Mouse (Mus musculus): ENCODE measurements around the gene Mcoln2.
A peak's percentile ranks its signal among the peaks of the same experiment; 100 is the strongest.

Mcoln2 gene

DNA sequence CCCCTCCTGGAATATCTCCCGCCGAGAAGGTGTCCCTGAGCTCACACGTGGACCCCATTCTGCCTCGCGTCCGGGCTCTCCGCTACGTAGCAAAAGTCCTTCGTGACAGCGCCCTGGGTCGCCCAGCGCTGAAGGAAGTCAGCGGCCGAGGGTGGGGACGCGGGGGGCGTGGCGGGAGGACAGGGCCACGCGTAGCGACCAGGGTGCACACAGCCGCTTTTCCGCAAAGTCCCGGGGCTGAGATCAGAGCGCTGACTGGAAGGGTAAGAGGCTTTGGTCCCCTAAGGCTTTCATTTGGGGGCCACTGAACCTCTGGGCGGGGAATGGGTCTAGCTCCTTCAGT, 396 bp downstream of the Mcoln2 start:
- DNase-seq: peak; percentile 38

DNA sequence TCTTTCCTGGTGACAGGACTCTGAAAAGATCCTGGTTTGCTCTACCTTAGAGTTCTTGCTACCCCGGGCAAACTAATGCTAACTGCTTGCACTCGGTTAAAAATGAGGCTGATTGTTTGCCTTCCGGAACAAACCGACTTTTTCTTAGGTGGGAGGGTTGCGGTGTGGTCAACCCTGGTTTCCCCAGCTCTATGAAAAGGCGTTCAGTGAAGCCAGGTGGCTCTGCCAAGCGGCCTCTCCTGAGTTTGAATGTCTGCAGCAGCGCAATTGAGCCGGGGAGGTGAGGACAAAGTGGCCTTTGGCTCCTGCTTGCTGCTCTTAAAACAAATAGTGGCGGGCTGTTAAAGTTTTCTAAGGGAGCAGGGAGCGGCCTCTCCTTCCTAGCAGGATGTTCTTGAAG, 927 bp downstream of the Mcoln2 start:
- peak; percentile 35 for DNase-seq

DNA sequence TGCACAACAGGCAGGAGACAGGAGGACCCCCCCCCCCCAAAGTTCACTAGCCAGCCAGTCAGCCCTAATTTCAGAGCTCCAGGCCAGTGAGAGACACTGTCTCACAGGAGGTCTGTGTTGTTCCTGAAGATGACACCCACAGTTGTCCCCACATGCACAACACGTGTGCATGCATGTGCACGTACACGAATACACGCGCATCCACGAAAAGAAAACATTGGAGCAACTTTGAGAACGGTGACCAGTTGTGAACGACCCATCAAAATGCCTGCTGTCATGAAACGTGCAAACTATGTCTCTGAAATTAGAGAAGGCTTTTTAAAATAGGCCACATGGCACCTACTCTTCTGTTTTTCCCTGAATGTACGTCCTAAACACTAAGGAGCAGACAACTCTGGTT, 1.7 kb downstream of the Mcoln2 start:
- no peak for DNase-seq

DNA sequence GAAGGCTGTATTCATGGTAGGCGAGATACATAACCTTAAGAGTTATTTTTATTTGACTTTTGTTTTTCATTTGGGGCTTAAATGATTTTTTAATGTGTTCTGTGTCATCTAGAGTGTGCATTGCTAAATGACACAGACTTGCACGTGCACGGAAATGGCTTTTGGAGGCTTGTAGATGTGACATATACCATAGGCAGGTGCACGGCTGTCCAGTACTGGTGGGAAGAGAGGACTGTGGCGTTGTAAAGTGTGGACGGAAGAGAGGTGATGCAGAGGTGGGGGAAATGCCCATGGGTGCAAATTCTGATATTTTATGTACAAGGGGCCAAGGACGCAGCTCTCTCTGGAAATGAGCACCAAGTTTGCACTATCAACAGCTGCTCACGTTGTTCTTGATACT, 2.1 kb downstream of the Mcoln2 start:
- DNase-seq: no peak

DNA sequence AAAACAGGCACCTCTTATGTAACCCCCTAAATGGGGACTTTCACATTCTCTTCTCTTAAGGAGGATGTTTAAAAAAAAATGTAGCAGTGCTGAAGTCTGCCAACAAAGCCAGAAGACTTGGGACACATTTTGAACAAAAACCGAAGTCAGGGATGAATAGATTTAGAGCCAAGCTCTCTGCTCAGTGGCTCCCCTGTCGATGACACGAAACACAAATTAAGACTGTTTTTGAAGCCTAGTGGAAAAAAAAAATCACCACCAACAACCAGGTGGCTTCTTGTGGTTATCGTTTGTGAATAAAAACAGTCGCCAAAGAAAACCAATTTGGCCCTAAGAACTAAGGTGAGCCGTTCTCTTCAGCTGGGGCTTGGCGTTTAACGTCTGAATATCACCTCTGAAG, 2.7 kb downstream of the Mcoln2 start:
- no peak for DNase-seq

DNA sequence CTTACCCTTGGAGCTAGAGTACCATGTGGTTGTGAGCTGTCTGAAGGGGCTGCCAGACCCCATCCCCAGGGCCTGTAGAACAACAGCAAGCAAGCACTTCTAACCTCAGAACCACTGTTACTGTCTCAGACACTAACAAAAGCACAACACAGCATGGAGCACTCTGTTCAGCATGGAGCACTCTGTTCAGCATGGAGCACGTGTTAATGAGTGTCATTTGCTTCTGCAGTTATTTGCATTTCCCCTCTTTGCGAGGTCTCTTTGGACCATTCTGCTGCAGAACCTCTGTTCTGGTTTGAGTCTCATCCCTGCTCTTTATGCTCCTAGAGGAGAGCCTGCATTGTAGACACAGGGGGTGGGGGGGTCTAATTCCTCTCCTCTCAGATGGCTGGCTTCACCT, 3.3 kb downstream of the Mcoln2 start:
- DNase-seq: no peak

DNA sequence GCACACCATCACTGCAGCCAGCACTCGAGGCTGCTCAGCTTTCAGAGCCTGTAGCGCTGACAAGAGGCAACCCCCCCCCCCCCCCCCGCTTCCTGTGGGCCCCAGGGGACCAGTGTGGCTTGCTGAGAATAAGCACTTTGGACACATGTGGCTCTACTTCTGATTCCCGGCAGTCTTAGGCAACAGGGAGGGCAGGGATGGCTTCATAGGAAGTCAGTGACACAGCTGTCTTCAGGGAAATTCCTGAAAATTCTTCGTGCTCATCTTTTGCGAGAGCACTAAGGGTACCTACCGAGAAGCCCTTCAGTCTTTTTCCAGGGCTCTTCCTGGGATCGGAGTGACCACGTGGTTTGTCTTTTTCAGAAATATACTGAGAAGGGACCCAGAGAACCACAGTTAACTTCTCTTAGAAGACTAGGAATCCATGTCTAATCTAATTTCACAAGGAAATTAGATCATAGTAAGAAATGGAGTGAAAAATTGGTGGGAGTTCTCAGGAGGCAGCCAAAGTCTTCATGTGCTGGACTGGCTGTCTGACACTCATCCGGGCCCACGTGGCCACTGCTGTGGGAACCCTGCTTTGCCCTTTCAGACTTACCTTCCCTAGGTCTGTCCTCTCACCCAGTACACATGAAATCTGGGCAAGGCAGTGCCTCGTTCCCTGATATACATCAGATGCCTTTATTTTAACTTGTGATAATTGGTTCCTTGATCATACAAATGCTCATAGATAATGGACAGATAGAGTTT, 4.4 kb downstream of the Mcoln2 start:
- DNase-seq: no peak

DNA sequence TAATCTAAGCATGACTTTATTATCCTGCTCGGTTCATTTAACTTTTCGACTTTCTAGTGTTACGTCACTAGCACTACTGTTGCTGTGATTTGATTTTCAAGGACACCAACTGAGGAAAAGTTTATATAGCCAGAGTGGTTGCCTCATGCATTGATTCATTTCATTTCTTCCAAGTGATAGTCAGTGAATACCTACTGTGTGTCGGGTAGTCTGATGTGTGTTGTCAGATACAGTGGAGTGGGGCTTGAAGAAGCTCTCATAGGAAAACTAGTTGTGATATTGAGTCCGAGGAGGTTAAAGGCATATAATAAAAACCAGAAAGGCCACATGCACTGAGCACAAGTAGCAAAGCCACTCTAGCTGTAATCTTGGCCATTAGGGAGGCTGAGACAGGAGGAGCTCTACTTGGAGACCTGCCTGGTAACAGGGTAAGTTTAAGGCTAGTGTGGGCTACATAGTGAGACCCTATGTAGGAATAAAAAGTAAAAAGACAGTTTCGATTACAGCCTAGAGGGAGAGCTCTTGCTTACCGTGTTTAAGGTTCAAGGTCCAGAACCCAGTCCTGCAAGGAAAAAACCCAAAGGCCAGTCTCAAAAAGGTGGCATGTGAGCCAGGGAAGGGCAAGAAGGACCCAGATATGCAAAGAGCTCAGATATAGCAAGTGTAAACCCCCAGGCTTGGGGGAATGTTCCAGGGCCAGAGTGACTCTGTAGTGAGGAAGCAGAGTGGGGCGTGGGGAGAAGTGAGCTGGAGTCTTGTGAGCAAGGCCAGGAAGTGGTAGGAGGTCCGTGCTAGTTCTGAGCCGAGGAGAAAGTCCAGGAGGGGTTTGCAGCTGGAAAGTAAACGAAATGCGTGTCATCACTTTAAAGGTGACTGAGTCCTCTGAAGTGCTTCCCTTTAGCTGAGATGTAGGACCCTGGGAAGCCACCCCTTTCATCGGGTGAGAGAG, 6.3 kb downstream of the Mcoln2 start:
- no peak for DNase-seq

DNA sequence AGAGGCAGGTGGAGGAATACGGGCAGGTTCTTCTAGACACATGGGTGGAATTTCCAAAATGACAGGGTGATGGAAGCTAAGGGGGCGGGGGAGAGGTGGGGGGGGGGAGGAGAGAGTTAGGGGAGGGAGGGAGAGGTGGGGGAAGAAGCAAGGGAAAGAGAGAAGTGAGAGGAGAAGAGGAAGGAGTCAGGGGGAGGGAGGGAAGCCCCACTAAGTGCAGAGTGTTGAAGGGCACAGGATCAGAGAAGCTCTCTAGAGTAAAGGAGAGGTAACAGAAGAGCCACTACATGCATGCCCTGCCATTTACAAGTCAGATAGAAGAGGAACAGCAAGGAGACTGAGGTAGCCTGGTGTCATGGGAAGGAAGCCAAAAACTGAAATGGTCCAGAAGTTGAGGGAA, 7.2 kb downstream of the Mcoln2 start:
- no peak for DNase-seq

DNA sequence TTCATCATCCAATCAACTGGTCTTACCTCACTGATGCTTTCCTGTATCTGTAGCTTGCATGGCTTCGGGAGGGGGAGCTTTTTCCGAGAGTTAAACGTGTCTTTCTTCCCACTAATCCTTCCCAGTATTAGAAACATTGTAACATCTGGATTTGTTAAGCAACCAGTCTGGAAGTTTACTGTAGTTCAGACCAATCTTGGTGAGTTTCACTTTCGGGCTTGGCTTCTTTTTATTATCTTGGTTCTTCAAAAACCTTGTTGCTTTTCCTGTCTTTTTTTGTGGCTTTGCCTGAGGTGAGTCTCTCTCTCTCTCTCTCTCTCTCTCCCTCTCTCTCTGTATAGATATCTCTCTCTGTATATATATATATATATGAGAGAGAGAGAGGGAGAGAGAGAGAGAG, 8.4 kb downstream of the Mcoln2 start:
- DNase-seq: no peak

DNA sequence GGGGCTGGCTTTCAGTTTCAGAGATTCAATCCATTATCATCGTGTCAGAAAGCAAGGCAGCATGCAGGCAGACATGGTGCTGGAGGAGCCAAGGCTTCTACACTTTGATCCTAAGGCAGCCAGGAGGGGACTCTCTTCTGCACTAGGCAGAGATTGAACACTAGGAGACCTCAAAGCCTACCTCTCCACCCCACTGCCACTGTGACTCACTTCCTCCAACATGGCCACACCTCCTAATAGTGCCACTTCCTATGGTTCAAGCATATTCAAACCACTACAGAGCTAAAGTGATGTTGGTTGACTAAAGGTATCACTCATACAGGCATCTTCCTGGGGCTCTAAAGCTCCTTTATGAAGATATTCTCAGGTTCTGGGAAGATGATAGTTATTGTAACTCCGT, 9.7 kb downstream of the Mcoln2 start:
- DNase-seq: no peak

DNA sequence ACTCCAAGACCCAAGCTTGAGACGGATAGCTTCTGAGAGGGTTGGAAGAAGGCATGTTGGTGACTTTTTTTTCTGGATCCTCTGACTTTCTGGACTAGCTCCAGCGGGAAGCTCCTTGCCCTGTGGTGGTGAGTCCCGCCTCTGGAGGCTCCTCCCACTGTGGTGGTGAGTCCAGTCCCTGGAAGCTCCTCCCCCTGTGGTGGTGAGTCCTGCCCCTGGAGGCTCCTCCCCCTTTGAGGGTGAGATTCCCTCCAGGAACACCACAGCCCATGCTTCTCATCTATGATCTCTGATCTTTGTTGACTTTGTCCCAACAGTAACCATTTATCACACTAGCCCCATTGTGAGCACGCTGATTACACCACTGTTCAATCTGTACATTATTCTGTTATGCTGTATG, 12.6 kb downstream of the Mcoln2 start:
- DNase-seq: no peak

DNA sequence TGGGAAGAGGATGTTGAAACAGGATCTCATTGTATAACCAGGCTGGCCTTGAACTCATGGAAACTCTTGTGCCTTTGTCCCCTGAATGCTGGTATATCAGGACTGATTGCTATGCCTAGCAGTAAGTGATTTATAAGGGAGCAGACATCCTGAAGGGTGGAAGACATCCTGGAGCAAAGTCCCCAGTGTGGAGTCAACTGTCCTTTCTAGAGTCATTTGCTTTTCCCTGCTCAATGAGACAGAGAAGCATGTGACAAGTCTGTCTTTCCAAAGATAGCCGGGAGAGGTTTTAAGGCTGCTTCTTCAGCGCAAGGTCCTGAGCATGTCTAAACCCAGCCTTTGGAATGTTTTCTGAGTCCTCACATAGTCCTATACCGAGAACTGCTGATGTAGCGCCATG, 19.7 kb downstream of the Mcoln2 start:
- DNase-seq: no peak

DNA sequence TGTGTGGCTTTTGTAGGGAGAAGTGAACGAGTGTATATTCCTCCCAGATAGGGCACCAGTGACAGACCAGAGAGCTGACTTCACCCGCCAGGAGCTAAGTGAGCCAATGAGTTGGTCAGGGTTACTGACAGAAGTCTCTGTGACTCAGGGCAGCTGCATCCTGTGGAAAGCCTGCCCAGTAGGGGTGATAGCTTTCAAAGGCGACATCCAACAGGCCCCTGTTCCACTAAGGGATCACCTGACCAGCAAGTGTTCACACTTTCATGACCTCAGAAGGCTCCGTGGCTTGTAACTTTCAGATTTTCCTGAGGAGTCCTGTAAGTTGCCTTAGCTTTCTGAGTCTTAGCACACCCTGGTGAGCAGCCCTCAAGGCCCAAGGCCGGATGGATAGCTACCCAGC, 23.4 kb downstream of the Mcoln2 start:
- DNase-seq: no peak

DNA sequence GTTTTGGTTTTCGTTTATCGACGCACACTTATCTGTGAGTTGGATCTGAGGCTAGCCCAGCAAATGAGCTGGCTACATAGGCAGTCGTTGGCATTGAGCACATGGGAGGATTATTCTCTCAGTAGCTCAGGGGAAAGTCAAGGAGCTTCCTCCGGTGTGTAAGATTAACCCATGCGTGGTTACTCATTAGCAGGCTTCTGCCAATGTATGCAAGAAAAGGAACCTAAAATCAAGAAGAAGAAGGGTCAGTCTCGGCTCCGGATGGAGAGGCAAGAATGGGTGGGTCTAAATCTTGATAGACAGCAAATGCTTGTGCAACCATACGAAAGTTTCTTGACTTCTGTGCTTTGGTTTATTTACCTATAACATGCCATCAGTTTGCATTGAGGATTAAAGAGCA, 24.6 kb downstream of the Mcoln2 start:
- DNase-seq: peak; percentile 18

DNA sequence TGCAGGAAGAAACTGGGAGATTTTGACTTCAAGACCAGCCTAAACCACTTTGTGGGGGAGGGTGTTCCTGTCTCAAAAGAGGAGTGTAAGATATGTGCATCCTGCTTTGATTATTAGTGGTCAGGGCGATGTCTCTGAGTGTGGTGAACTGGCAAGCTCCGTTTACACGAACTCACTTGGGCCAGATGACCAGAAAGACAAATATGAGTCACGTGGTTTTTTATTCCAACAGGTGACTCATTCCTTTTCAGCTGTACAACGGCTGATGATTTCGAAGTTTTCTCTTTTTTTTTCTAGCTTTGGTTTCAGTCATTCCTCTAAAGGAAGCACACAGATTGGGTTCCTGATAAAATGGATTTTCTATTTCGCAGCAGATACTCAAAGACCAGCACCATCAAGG, 27.7 kb downstream of the Mcoln2 start:
- no peak for DNase-seq

DNA sequence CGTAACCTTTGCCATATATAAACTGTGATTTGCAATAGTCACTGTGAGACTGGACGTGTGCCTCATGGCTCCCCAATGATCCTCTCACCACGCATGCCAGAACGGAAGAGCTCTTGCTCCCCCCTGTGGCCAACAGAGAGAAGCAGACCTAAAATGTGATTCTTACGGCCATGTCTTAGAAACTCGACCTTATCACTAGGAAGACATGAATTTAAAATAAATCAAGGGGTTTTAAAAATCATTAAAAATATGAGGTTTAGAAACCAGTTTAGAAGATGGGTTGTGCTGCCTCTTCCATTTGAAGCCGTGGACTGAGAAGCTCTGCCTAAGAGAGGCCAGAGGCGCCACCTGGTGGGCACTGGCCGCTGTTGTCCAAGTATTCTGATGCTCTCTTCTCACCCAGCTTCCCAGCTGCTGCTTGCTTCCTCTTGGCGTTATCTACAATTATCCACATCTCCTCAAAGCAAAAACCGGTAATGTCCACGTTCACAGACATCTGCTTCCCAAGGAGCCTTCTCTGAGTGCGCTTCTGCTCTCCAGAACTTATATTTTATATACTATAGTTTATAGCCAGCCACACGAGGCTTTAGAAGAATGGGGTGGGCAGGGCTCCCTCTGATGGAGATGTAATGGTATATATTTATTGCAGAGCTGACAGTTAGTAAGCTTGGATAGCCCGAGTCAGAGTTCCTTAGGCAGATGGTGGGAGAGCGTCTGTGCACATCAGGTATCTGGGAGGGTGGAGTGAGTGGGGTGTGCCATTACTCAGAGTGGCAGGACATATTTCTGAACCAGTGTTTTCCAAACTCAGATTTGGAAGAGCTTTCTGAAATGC, 28.3 kb downstream of the Mcoln2 start:
- DNase-seq: peak; percentile 81

DNA sequence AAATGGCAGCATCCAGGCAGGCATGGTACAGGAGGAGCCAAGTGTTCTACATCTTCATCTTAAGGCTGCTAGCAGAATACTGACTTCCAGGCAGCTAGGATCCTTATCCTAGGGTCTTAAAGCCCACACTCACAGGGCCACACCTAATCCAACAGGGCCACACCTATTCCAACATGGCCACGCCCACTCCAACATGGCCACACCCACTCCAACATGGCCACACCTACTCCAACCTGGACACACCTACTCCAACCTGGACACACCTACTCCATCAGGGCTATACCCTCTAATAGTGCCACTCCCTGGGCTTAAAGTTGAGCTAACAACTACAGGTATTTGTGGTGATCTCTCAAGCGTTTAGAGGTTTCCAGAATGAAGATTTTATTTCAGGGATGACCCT, 30.7 kb downstream of the Mcoln2 start:
- no peak for DNase-seq

DNA sequence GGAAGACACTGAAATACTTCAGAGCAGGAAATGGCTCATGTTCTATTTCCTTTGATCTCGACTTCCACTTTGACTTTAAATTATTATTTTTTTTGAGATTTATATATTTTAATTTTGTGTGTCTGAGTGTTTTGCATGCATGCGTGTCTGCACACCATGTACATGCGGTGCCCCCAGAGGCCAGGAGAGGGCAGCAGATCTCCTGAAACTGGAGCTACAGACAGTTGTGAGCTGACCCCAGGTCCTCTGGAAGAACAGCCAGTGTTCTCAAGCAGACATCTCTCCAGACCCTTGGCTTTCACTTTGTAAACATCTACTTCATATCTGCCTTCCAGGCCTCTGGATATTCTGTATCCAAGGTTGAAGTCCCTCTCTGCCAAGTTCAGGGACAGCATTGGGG, 31.4 kb downstream of the Mcoln2 start:
- DNase-seq: peak; percentile 65

DNA sequence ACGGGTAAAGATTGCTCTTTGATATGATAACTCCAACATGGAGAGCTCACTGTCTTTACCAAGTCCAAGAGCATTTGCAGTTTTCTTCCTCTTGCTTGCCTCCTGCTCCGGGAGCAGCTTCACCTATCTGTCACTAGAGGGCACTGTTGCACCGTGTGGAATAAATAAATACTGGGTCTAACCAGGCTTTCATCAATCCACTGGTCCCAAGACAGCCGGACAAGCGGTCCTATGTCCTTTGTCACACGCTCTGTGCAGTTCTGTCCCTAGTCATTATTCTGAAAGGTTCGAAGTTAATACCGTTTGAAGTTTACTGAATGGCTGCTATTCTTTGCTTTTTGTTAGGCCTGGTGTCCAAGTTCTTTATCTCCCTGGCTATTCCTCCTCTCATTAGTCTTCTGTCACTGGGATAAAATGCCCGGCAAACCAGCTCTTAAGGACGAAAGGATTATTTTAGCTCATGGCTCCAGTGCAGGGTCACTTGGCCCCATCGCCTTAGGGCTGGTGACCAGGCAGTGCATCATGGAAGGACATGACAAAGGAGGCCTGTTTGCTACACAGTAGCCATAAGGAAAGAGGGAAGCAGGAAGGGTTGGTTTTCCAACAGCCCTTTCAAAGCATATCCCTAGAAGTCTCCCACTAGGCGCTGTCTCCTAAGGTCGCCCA, 35.5 kb downstream of the Mcoln2 start:
- peak; percentile 68 for DNase-seq

DNA sequence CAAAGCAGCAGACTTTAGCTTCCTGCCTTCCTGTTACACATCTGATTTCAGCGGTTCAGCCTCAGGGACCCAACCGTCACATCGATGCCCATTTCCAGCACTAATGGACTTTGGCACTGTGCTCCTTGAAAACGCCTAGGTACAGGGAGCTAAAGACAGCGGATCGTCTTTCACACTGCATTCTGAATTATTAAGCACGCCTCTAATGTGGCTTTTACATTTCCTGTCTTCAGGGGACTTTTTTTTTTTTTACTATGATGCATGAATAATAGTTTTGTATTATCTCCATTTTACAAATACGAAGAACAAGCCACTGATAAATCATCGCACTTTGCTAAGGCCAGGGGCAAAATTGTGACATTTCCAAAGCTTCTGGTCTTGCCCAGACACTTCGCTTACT, 36.4 kb downstream of the Mcoln2 start:
- DNase-seq: no peak

DNA sequence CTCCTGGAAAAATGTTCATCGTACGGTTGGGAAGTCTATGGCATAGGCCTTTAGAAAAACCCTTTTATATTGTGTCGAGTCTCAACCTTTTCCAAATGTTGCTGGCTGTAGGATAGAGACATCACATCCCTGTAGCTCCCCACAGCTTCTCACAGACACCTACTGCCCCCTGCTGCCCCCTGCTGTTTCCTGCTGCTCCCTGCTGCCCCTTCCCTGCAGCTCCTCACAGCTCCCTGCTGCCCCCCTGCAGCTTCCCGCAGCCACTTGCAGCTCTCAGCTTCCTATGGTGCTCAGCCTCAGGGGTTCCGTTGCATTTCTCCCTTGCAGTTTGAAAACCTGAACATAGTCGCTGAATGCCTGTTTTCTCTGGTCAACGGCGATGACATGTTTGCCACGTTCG, 40.3 kb downstream of the Mcoln2 start:
- no peak for DNase-seq

DNA sequence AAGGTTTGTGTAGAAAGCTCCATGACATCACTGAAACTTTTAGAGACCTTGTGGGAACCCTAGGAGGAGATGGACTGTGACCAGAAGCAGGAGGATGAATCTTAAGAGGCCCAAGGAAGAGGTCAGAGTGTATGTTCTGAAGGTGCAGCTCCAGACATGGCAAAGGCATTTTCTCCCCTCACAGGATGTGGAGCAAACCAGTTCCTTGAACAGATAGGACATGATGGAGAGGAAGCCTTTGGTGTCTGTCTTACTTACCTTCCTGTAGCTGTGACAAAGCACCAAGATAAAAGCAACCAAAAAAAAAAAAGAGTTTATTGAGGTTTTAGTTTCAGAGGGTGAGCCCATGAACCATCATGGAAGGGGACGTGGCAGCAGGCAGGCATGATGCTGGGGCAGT, 42.9 kb downstream of the Mcoln2 start:
- DNase-seq: no peak

Data from kidney, adult 18-20 months (tissue).